Comparison of ENCODE assay signal across 11 mouse cellular contexts in genomic region chr6:97276366-97276765, GRCm38 (mm10). TPM values are rescaled to one million over a fixed set of nuclear protein-coding genes. Genes with fewer than 3 reads are reported as not detected.
DNase-seq lines count a peak whose midpoint lies in the region; ATAC-seq and TF ChIP-seq lines count a peak whose summit lies in the region.
"Had no signal": no experiment of that assay in that cellular context is flagged by ENCODE, and none has a peak within 500 bp of the region (broad histone marks: within the 10 kb centered on the region; RNA-seq: fewer than 3 reads in every experiment).

No protein-coding gene starts in this region.

- WGBS in hindbrain, embryonic 10.5 days: 31% methylated on average over 4 of the region's 4 CpGs
- 21% methylated on average over 4 of the region's 4 CpGs for WGBS in hindbrain, embryonic 14.5 days
- 36% methylated on average over 4 of the region's 4 CpGs for WGBS in limb, embryonic 12.5 days

- no peak overlapping the region for H3K9ac ChIP-seq in hindbrain, embryonic 14.5 days
- H3K9ac ChIP-seq in ES-E14 (ENCODE audit: insufficient read depth, low read depth, low read length, poor library complexity, severe bottlenecking): 0 out of 2 replicates have a peak overlapping the region, but pooled peaks have one; percentile 36
- 0 out of 2 replicates have a peak overlapping the region, but pooled peaks have one; percentile 8 for H3K9ac ChIP-seq in limb, embryonic 12.5 days (replicated peaks)

- no peaks in the 10 kb centered on the region for H3K9me3 ChIP-seq in hindbrain, embryonic 10.5 days
- H3K9me3 ChIP-seq in hindbrain, embryonic 14.5 days (ENCODE audit: control insufficient read depth, low read length): no peaks in the 10 kb centered on the region
- no peaks in the 10 kb centered on the region for H3K9me3 ChIP-seq in ES-E14 (ENCODE audit: control insufficient read depth, insufficient read depth, low read depth, low read length)
- no peaks in the 10 kb centered on the region for H3K9me3 ChIP-seq in limb, embryonic 12.5 days

- H3K4me2 ChIP-seq in hindbrain, embryonic 14.5 days (replicated peaks): no peak overlapping the region
- peak overlapping the region; percentile 30; the same call in 1 of the 2 replicates for H3K4me2 ChIP-seq in limb, embryonic 12.5 days

- no peak overlapping the region for H3K4me3 ChIP-seq in hindbrain, embryonic 10.5 days
- H3K4me3 ChIP-seq in hindbrain, embryonic 14.5 days (replicated peaks; ENCODE audit: low read length): no peak overlapping the region
- no peak overlapping the region for H3K4me3 ChIP-seq in ES-E14 (ENCODE audit: insufficient read depth in 1 of 2, low read depth in 1 of 2, low read length in 2 of 2, poor library complexity in 1 of 2, severe bottlenecking in 1 of 2)
- H3K4me3 ChIP-seq in limb, embryonic 12.5 days (replicated peaks): no peak overlapping the region

- H3K27ac ChIP-seq in hindbrain, embryonic 10.5 days: 0 out of 2 replicates have a peak overlapping the region, but pooled peaks have one; percentile 12
- H3K27ac ChIP-seq in hindbrain, embryonic 14.5 days: no peak overlapping the region
- no peak overlapping the region for H3K27ac ChIP-seq in ES-E14 (ENCODE audit: insufficient read depth, low read depth, low read length, poor library complexity, severe bottlenecking)
- H3K27ac ChIP-seq in limb, embryonic 12.5 days: no peak overlapping the region

- peaks cover 26% of the 10 kb centered on the region for H3K27me3 ChIP-seq in hindbrain, embryonic 10.5 days (ENCODE audit: insufficient read depth, poor library complexity, severe bottlenecking)
- H3K27me3 ChIP-seq in hindbrain, embryonic 14.5 days (ENCODE audit: control insufficient read depth, insufficient read depth, low read length): no peaks in the 10 kb centered on the region
- H3K27me3 ChIP-seq in limb, embryonic 12.5 days: peaks cover 3% of the 10 kb centered on the region
- H3K27me3 ChIP-seq: Patski had no signal

- no peak for ATAC-seq in hindbrain, embryonic 14.5 days (ENCODE audit: low FRiP score)
- ATAC-seq in limb, embryonic 12.5 days (ENCODE audit: insufficient number of reproducible peaks, insufficient read depth, low FRiP score, low TSS enrichment, low read depth): no peak
- ATAC-seq: Patski had no signal

- H3K36me3 ChIP-seq in hindbrain, embryonic 10.5 days: no peaks in the 10 kb centered on the region
- H3K36me3 ChIP-seq in hindbrain, embryonic 14.5 days (replicated peaks; ENCODE audit: control insufficient read depth, insufficient read depth): no peaks in the 10 kb centered on the region
- no peaks in the 10 kb centered on the region for H3K36me3 ChIP-seq in ES-E14 (ENCODE audit: control insufficient read depth, insufficient read depth, low read length, poor library complexity, severe bottlenecking)
- H3K36me3 ChIP-seq in limb, embryonic 12.5 days: no peaks in the 10 kb centered on the region

- in situ Hi-C loops in ES-E14 (cut with MboI; ENCODE audit: low sequenced_read_pairs in 2 of 2, unreplicated experiment in 2 of 2): no loop called here

- no peak for DNase-seq in hindbrain, embryonic 10.5 days (ENCODE audit: low spot score)
- DNase-seq in hindbrain, embryonic 14.5 days (ENCODE audit: low spot score): no peak
- no peak for DNase-seq in ES-E14 (ENCODE audit: low read depth, low spot score)
- peak; percentile 56 for DNase-seq in gastrocnemius, postnatal 25 days
- no peak for DNase-seq in c-Kit-positive CD71-positive TER-119-positive erythroid progenitor cells, embryonic 14.5 days (ENCODE audit: low spot score)
- DNase-seq in thymus, postnatal 10 days (ENCODE audit: low spot score in 2 of 2): no peak
- DNase-seq in frontal cortex, postnatal 25 days (ENCODE audit: low spot score in 2 of 2): no peak
- DNase-seq: cerebellum, adult 18-20 months; kidney, postnatal 10 days had no signal

- H3K4me1 ChIP-seq in hindbrain, embryonic 10.5 days (replicated peaks): peaks cover 26% of the 10 kb centered on the region
- peaks cover 22% of the 10 kb centered on the region; the same call in 1 of the 2 replicates for H3K4me1 ChIP-seq in hindbrain, embryonic 14.5 days (replicated peaks; ENCODE audit: control insufficient read depth, insufficient read depth, low read length)
- peaks cover 0 to 8% of the 10 kb centered on the region in 2 experiments; a peak in 1 of 4 replicates for H3K4me1 ChIP-seq in ES-E14 (ENCODE audit: control insufficient read depth in 2 of 2, insufficient read depth in 2 of 2, low read length in 2 of 2, poor library complexity in 1 of 2)
- H3K4me1 ChIP-seq in limb, embryonic 12.5 days (replicated peaks): peaks cover 19% of the 10 kb centered on the region

TF ChIP-seq in ES-E14, 5 proteins besides CTCF, POLR2A, EP300 and RAD21:
- no peak for TF ChIP-seq ZC3H11A (IDR thresholded peaks at IDR 0.05; ENCODE audit: borderline replicate concordance, low read depth, low read length)
- TF ChIP-seq CHD2 (IDR thresholded peaks at IDR 0.05; ENCODE audit: low read depth, low read length): no peak

RNA-seq across cellular contexts. Expression of gene Lmod3, which starts 23.8 kb away (rescaled TPM):
- polyA plus RNA-seq in hindbrain, embryonic 10.5 days (2016; fragmentation: Nextera tagmentation; extraction: Ambion mirVana): not detected in 2 replicates
- not detected in 2 replicates for polyA plus RNA-seq in hindbrain, embryonic 14.5 days (2014; fragmentation: Nextera tagmentation; extraction: Ambion mirVana)
- 0.09 TPM in 1 of 2 replicates, not detected in the other for total RNA-seq in ES-E14 (2012; rRNA removed)
- total RNA-seq in gastrocnemius, postnatal 25 days (2021): 100 to 1,000 TPM; 143 to 148 TPM
- 4.6 and 5.5 TPM in 2 replicates for polyA plus RNA-seq in limb, embryonic 12.5 days (2016; fragmentation: Nextera tagmentation; extraction: Ambion mirVana)
- polyA plus RNA-seq: Patski had no signal
